Mouse (Mus musculus): ENCODE results near the gene Olfr213.
"Not testable (repeated sequence)": the region's sequence is repeated elsewhere in the genome, so short reads cannot be mapped to it uniquely, and the experiment has no call there.

The Olfr213 gene

GRCm38 (mm10) chr6:116538156-116538555, at the start of gene Olfr213:
TSS of gene Olfr213 (plus strand) at chr6:116538456.
- no peak for DNase-seq (ENCODE audit: low spot score in 2 of 2)

DNA sequence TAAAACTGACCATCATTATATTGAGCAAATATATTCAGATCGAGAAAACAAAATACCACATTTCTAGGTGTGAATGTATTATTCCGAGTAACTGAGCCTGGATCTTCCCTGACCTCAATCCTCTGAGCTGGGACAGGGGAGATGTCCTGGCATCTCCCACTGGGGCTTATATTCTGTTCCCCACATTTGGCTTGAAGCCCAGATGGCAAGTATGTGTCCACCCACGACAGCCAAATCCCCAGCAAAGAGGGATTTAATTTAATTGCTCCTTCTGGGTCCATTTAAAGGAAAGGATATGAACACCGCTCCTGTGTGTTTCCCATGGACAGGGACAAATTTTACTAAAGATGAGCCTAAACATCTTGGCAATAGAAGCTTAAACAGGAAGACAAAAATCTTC, 49.5 kb upstream of the Olfr213 start, which contains the start of gene Olfr211:
Gene Olfr211, plus strand, starts transcription at position 301 of the 400 bp plus-strand sequence.
- DNase-seq (ENCODE audit: low spot score in 2 of 2): no peak

DNA sequence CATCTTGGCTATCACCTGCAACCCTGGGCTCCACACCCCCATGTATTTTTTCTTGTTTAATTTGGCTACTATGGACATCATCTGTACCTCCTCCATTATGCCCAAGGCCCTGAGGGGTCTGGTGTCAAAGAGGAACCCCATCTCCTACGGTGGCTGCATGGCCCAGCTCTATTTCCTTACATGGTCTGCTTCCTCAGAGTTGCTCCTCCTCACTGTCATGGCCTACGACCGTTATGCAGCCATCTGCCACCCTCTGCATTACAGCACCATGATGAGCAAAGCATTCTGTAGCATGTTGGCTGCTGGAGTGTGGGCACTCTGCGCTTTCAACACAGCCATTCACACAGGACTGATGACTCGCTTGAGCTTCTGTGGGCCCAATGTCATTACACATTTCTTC, 44.5 kb upstream of the Olfr213 start:
- no peak for DNase-seq (ENCODE audit: low spot score in 2 of 2)

DNA sequence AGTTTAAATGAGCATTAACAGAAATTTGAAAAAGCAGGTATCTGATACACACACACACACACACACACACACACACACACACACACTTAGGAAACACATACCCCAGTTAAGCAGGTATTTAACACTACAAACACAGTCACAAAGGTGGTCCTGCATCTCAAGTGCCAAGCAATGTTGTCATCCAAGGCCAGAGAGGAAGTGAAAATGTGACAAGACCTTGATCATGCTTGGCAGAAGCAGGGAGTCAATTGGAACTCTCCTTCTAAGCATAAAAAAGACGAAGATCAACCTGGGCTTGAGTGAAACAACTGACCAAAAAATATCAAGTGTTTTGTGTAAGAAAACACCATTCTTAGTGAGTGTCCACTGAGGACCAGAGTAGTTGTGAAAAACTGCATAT, 42.3 kb upstream of the Olfr213 start:
- no peak for DNase-seq (ENCODE audit: low spot score in 2 of 2)

DNA sequence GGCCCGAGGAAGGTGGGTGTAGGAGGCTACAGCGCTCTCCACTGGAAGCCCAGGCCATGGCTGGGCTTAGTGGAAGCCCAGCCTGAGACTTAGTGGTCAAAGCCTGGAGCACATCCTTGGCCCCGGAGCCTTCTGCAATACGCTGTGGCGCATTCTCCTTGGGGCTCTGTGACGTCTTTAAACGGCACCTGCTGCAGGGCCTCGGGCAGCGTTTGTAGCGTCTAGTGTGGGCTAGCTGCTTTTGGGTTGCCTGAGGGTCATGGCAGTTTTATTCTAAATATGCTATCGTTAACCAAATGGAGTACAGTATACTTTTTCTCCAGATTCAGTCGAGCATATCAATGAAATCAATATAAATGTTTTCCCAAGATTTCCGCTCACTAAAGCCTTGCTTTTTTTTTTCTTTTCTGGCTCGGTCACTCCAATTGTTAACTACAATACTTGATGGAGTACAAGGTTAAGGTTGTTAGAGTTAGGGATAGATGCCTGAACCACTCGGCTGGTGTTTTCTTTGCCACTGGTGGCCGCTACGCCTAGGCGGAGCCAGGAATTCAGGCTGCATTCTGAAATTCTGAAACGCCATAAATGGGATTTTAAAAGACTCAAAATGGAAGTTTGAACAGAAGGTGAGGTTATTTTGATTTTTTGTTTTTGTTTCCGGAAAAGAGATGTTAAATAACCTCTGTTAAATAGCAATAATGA, 31.8 kb upstream of the Olfr213 start, which contains the start of gene Olfr212:
Gene Olfr212, plus strand, starts transcription at position 215 of the 702 bp plus-strand sequence.
- not testable (repeated sequence) for DNase-seq (ENCODE audit: low spot score in 2 of 2)

GRCm38 (mm10) chr6:116514832-116515231, 23.4 kb upstream of the Olfr213 start:
- no peak for DNase-seq (ENCODE audit: low spot score in 2 of 2)

DNA sequence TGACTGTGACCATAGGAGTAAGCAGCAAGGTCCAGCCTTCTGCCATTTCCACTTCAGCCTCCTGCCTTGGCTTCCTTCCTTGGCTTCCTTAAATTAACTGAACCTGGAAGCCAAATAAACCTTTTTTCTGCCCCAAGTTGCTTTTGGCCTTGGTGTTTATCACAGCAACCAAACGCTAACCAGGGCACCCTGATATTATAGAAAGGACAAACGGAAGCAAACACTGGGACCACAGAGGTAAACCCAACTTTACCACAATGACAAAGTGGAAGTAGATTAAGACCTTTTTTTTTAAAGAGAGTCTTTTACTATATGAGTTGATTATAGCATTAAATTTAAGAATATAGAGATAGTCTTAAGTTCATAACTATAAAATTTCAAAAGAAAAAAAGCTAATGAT, 4.2 kb downstream of the Olfr213 start:
- DNase-seq (ENCODE audit: low spot score in 2 of 2): no peak

DNA sequence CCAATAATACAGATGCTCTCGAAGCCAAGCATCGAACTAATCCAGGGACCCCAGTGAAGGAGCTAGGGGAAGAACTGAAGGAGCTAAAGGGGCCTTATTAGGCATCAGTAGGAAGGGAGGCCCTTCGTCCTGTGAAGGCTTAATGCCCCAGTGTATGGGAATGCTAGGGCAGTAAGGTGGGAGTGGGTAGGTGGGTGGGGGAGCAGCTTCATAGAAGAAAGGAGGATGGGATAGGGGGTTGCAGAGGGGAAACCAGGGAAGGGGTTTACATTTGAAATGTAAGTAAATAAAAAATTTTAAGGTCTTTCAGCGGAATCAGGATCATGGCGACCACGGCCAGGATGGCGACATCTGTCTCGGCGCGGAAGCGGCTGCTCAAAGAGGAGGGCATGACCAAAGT, 12.6 kb downstream of the Olfr213 start, which contains the start of gene Gm5580:
Gene Gm5580, plus strand, starts transcription at position 301 of the 400 bp plus-strand sequence.
- DNase-seq (ENCODE audit: low spot score in 2 of 2): not testable (repeated sequence)

DNA sequence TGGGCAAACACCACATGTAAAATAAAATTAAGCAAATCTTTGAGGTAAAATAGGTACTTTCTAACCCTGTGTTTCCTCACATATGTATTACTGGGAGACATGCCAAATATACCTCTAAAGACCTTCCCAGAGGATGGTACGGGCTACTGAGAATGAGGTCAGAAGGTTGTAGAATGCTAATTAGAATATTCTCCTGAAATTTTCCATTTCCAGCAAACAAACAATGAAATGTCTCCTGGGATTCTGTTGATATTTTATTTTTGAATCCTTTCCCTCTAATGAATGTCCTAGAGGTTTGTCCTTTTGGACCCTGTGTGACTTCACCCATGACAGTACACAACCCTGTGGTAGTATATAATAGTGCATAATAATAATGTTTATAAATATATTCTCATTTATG, 15.7 kb downstream of the Olfr213 start, which contains the start of gene Olfr214:
Gene Olfr214, plus strand, starts transcription at position 301 of the 400 bp plus-strand sequence.
- DNase-seq (ENCODE audit: low spot score in 2 of 2): no peak

GRCm38 (mm10) chr6:116554952-116555351, 16.7 kb downstream of the Olfr213 start:
- no peak for DNase-seq (ENCODE audit: low spot score in 2 of 2)

DNA sequence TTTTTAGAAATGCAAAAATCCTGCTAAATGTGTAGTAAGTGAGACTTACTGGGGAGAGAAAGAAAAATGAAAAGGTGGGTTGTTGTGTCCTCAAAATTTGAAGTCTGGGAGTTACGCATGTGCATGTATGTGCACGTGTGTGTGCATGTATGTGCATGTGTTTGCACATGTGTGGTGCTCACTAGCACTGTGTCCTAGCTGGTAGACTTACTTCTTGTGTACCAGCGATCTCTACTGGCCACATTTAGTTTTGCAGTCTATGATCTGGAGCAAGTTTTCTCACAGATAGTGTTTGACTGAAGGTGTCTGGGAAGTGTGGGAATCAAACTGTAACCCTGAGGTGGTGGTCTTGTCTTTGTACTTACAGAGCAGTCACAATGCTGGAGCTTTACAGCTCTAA, 31.6 kb downstream of the Olfr213 start:
- DNase-seq (ENCODE audit: low spot score in 2 of 2): peak in 1 of 2 experiments; percentile 6

GRCm38 (mm10) chr6:116584095-116584494, 45.8 kb downstream of the Olfr213 start, which contains the start of gene Olfr215:
TSS of gene Olfr215 (minus strand) at chr6:116584195.
- no peak for DNase-seq (ENCODE audit: low spot score in 2 of 2)

Measured in spleen, postnatal 36 days (tissue).